Mouse (Mus musculus): Measurements from ENCODE around the gene Cacnb2.

GRCm38 (mm10) chr2:14960963-14961488, 358.1 kb downstream of the Cacnb2 start:
- no peak for TF ChIP-seq CTCF (IDR thresholded peaks at IDR 0.05; ENCODE audit: low read depth)
- TF ChIP-seq EP300 (optimal IDR thresholded peaks at IDR 0.05): no peak

All from stomach, postnatal 0 days (tissue).